Mouse (Mus musculus) limb, embryonic 13.5 days (tissue): ENCODE measurements around the gene Stam. TPM values are rescaled to one million over a fixed set of nuclear protein-coding genes. Genes with fewer than 3 reads are reported as not detected.
A peak's percentile ranks its signal among the peaks of the same experiment; 100 is the strongest.

Experiments
- ATAC-seq: fragments of 200-750 bp; cut with Nextera tagmentation; 2 replicates; pipeline ENCODE4 v1.8.0; 2017; ENCODE audit warnings: low read depth, moderate number of reproducible peaks, moderate TSS enrichment; ENCODE audit not compliant: low FRiP score
- H3K27ac ChIP-seq: fragments of 300-500 bp; sonication (generic); 2 replicates; pipeline ENCODE4 v1.5.1; 2015; ENCODE audit warnings: inconsistent platforms, mild to moderate bottlenecking, moderate library complexity
- H3K27me3 ChIP-seq: fragments of 300-500 bp; sonication (generic); 2 replicates; pipeline ENCODE4 v1.6.1; 2015; ENCODE audit warnings: mild to moderate bottlenecking, inconsistent platforms
- H3K36me3 ChIP-seq: fragments of 300-500 bp; sonication (generic); 2 replicates; pipeline ENCODE4 v1.6.1; 2015; ENCODE audit warnings: inconsistent platforms, mild to moderate bottlenecking, moderate library complexity
- H3K4me1 ChIP-seq: fragments of 300-500 bp; sonication (generic); 2 replicates; pipeline ENCODE4 v1.6.1; 2015; ENCODE audit warnings: inconsistent platforms
- H3K4me2 ChIP-seq: fragments of 300-500 bp; sonication (generic); replicated peaks from 2 replicates; pipeline ENCODE4 v1.6.1; 2015; ENCODE audit warnings: inconsistent platforms, mild to moderate bottlenecking, moderate library complexity
- H3K4me3 ChIP-seq: fragments of 300-500 bp; sonication (generic); 2 replicates; pipeline ENCODE4 v1.5.1; 2015; ENCODE audit warnings: moderate library complexity, mild to moderate bottlenecking, inconsistent platforms
- H3K9ac ChIP-seq: fragments of 300-500 bp; sonication (generic); 2 replicates; pipeline ENCODE4 v1.6.1; 2015; ENCODE audit warnings: mild to moderate bottlenecking, inconsistent platforms
- H3K9me3 ChIP-seq: fragments of 300-500 bp; sonication (generic); 2 replicates; pipeline ENCODE4 v1.6.1; 2016; ENCODE audit warnings: inconsistent platforms
- WGBS: fragments of 180-500 bp; shearing (Covaris S2); methylation state at CpG from one replicate; pipeline ENCODE4 v1.1.7; 2015; 5-methylcytosine and 5-hydroxymethylcytosine counted together
- polyA plus RNA-seq: library from polyadenylated mRNA; unstranded; fragments of >200 nt; fragmentation: Nextera tagmentation; extraction: Ambion mirVana; gene quantifications from 2 replicates; pipeline ENCODE4 v1.2.1, GENCODE M21; 2015

The Stam gene
- polyA plus RNA-seq, 1 experiment from 2014 or later, result 82.2 TPM

DNA sequence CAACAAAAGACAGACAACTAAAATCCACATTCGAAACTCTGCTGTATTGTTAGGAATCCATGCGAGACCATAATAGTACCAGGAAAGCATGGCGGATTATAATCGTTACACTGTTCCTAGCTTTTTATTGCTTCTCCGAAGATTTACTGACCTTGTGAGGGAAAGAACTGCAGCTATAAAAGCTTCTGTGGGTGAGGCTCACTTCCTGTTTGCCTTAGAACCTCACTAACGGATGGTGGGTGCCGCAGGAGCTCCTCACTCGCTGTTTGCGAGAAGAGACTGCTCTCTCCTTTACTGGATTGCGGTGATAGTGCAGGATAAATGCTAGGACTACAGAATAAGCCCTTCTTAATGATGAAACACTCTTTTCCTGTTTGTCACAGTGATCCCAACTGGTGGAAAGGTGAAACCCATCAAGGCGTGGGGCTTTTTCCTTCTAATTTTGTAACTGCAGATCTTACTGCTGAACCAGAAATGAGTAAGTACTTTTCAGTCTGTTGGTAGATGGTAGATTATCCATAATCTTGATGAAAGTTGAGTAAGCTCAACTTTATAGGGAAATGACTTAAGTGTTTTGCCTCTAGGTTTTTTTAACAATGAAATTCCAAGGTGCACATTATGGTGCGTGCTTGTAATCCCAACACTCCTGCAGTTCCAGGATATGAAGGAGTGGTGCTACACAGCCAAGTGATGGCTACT, 56.9 kb downstream of the Stam start:
- 39% methylated on average over 12 of the region's 12 CpGs for WGBS
- ATAC-seq, result no peak
- no peak overlapping the region for H3K4me2 ChIP-seq
- H3K9me3 ChIP-seq, result no peaks in the 10 kb centered on the region
- H3K4me1 ChIP-seq, result peaks cover 10% of the 10 kb centered on the region
- peaks cover 36% of the 10 kb centered on the region for H3K36me3 ChIP-seq
- H3K9ac ChIP-seq, result no peak overlapping the region
- H3K27ac ChIP-seq, result no peak overlapping the region
- H3K4me3 ChIP-seq, result no peak overlapping the region
- H3K27me3 ChIP-seq, result no peaks in the 10 kb centered on the region

DNA sequence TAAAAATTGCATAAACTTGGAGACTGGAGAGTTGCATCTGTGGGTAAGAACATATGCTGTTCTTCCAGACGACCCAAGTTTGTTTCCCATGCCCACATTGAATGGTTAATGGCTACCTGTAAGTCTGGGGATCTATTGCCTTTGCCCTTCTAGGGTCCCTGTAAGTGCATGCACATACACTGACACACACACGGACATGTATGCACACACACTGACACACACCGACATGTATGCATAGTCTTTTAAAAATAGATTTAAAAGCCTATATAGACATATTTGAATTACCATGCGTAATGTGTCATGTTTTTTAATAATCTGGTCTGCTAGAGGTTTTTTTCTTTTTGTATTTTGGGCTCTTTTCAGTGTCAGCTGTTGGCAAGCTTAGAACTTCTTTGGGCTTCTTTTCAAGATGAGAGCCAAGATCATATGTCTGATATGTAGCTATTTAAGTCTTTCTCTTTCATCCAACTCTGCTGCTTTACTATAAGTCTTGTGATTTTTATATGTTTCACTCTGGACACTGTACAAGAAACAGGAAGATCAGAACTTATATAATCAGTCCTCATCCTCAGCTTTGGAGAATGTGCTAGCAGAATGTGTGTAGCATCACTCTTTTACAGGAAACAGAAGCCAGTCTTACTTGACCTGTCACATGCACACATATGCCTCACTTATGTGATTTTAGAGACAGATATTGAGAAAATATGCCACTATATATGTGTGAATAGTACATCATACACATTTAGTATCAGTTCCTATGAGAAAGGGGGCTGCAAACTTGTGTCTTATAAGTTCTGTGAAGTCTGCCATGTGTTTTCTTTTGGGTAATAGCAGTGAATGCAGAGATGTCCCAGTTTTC, 58.8 kb downstream of the Stam start:
- H3K4me1 ChIP-seq, result peaks cover 10% of the 10 kb centered on the region
- no peak overlapping the region for H3K4me2 ChIP-seq
- no peak overlapping the region for H3K9ac ChIP-seq
- H3K4me3 ChIP-seq, result no peak overlapping the region
- no peak overlapping the region for H3K27ac ChIP-seq
- H3K27me3 ChIP-seq, result no peaks in the 10 kb centered on the region
- peaks cover 36% of the 10 kb centered on the region for H3K36me3 ChIP-seq
- ATAC-seq, result no peak
- no peaks in the 10 kb centered on the region for H3K9me3 ChIP-seq
- 90% methylated on average over 4 of the region's 4 CpGs for WGBS

DNA sequence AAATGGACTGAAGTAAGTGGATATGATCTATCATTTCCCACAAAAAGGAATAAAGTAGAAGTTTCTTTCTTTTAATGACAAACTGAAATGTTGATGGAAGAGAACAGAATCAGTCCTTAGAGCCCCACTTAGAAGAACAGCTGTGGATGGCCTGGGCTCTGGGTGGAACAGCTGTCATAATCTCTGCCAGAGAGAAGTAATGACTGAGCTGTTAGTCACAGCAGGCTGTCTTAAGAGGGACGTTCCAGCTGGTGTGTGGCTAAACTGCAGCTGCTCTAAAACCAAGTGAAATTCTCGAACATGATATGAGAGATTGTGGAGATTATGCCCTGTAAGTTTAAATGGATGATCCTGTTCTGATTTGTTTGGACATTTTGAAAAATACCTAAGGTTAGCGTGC, 63.0 kb downstream of the Stam start:
- H3K27me3 ChIP-seq, result no peaks in the 10 kb centered on the region
- no peak overlapping the region for H3K9ac ChIP-seq
- no peaks in the 10 kb centered on the region for H3K4me1 ChIP-seq
- H3K36me3 ChIP-seq, result peaks cover 48% of the 10 kb centered on the region
- H3K4me3 ChIP-seq, result no peak overlapping the region
- no peak overlapping the region for H3K27ac ChIP-seq
- peak; percentile 80 for ATAC-seq
- H3K9me3 ChIP-seq, result no peaks in the 10 kb centered on the region
- H3K4me2 ChIP-seq, result no peak overlapping the region
- WGBS, result 66% methylated on average over 3 of the region's 3 CpGs

DNA sequence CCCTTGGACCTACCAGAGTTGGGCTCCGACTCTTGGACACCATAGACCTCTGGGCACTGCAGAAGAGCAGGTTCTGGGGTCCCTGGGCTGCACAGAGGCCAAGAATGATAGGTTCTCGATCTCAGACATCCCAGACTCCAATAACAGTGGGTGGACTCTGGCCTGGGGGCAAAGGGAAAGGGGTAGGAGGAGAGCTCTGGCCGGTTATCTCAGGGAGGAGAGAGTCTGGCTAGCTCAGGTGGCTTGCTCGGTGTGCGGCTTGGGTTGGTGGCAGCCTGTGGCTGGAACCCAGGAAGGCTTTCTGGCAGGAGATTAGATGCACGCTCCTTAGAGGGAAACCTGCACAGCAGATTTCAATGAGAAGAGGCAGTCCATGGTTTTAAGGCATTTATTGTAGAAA, 65.7 kb downstream of the Stam start:
- no peak overlapping the region for H3K9ac ChIP-seq
- no peak for ATAC-seq
- no peak overlapping the region for H3K27ac ChIP-seq
- H3K4me3 ChIP-seq, result no peak overlapping the region
- H3K4me2 ChIP-seq, result no peak overlapping the region
- H3K36me3 ChIP-seq, result peaks cover 62% of the 10 kb centered on the region
- no peaks in the 10 kb centered on the region for H3K4me1 ChIP-seq
- WGBS, result 81% methylated on average over 6 of the region's 6 CpGs
- H3K9me3 ChIP-seq, result no peaks in the 10 kb centered on the region
- H3K27me3 ChIP-seq, result no peaks in the 10 kb centered on the region

DNA sequence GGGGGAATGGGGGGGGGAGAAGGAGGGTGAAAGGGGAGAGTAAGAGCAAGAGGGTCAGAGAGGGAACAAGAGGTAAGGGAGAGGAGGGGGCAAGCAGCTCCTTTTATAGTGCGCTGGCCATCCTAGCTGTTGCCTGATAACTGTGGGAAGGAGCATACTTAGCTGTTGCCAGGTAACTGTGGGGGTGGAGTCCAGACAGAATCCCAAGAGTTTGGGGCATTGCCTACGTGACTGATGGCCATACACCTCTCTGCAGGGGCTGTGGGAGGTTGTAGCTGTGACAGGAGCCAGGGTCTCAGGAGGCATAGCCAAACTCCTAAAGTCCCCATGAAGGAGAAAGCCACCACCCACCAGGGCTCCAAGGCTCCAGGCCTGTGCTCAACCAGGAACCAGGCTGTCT, 66.1 kb downstream of the Stam start:
- ATAC-seq, result no peak
- no peak overlapping the region for H3K4me3 ChIP-seq
- no peak overlapping the region for H3K27ac ChIP-seq
- H3K9ac ChIP-seq, result no peak overlapping the region
- H3K4me2 ChIP-seq, result no peak overlapping the region
- H3K4me1 ChIP-seq, result 0 out of 2 replicates have a peak, but pooled peaks cover 3% of the 10 kb centered on the region
- peaks cover 66% of the 10 kb centered on the region for H3K36me3 ChIP-seq
- H3K9me3 ChIP-seq, result no peaks in the 10 kb centered on the region
- H3K27me3 ChIP-seq, result no peaks in the 10 kb centered on the region
- WGBS, result 65% methylated on average over 2 of the region's 2 CpGs

DNA sequence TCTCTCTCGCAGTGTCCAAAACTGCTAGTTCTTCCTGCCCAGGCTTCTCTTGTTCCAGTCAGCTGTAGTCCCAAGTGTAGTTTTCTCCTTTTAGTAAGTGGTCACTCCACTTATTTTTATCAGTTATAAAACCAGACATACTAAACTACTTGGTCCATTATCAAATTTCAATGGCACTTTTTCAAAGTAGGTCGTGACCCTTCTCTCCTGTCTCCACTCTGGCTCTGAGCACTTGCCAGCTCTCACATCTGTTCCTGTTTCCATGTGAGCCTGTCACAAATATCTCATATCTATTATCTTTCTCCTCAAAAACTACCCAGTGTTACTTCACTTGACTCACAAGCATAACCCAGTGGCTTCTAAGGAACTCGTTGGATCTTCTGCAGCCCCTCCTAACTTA, 71.4 kb downstream of the Stam start:
- no peak overlapping the region for H3K4me3 ChIP-seq
- ATAC-seq, result no peak
- WGBS, result 66% methylated on average over 3 of the region's 3 CpGs
- H3K27ac ChIP-seq, result no peak overlapping the region
- H3K4me1 ChIP-seq, result 0 out of 2 replicates have a peak, but pooled peaks cover 4% of the 10 kb centered on the region
- H3K36me3 ChIP-seq, result peaks cover 59% of the 10 kb centered on the region
- no peaks in the 10 kb centered on the region for H3K27me3 ChIP-seq
- no peaks in the 10 kb centered on the region for H3K9me3 ChIP-seq
- H3K4me2 ChIP-seq, result no peak overlapping the region
- H3K9ac ChIP-seq, result no peak overlapping the region

DNA sequence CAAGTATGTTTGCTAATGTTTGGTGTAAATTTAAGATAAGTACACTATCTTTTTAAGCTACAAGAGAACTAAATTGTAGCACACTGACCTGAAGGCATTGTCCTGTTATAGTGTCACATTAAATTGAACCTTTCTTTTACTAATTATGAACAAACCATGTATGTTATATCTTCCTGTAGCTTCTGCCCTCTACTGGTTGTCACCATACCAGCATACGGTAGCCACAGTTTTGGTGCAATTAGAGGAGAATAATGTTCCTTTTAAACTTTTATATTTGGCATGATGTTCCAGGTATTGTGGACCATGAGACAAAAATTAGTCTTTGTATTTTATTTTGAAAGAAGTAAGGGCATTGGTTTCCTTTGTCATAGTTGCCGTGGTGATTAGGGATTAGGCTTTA, 73.0 kb downstream of the Stam start:
- Histone ChIP-seq H3K4me2 (no peak overlapping the region), H3K36me3 (peaks cover 49% of the 10 kb centered on the region), H3K4me3 (no peak overlapping the region), H3K9me3 (no peaks in the 10 kb centered on the region), H3K4me1 (0 out of 2 replicates have a peak, but pooled peaks cover 4% of the 10 kb centered on the region), H3K9ac (no peak overlapping the region), H3K27me3 (no peaks in the 10 kb centered on the region), H3K27ac (no peak overlapping the region)
- 89% methylated on average over 2 of the region's 2 CpGs for WGBS
- no peak for ATAC-seq

DNA sequence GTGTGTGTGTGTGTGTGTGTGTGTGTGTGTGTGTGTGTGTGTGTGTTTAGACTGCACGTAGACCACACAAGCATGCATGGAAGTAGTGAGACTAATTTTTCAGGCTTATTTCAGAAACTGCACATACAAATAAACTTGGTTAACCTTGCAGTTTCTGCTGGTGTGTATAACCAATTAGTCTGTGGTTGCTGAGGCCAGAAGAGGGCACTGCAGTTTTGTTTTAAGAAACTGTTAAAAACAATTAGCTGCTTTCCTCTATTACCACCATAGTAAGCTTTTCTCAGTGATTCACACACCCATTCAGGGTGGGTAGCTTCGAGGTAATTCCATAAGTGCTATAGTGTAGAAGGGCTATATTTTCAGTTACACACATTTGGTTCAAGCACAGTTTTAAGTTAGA, 76.9 kb downstream of the Stam start:
- Histone ChIP-seq H3K4me3 (no peak overlapping the region), H3K27me3 (no peaks in the 10 kb centered on the region), H3K4me1 (no peaks in the 10 kb centered on the region), H3K36me3 (peaks cover 17% of the 10 kb centered on the region), H3K9me3 (no peaks in the 10 kb centered on the region), H3K9ac (no peak overlapping the region), H3K27ac (no peak overlapping the region), H3K4me2 (no peak overlapping the region)
- ATAC-seq, result no peak
- WGBS, result 96% methylated on average over 2 of the region's 2 CpGs

DNA sequence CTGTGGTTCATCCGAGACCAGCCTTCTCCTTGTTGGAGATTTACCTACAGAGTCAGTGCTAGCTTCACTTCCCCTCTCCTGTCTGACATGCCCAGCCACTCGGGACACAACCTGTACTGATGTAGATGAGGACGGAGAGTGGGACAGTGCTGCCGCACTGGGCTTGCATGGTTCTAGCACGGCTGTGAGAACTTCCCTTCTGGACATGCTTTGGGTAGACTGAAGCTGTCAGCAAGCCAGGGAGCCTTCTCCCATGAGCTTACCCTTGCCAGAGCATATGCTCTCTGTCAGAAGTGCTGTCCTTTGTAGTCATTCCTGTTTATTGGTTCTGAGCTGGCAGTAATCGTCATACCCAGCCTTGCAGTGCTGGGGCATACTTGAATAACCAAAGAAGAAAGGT, 78.0 kb downstream of the Stam start:
- no peaks in the 10 kb centered on the region for H3K27me3 ChIP-seq

DNA sequence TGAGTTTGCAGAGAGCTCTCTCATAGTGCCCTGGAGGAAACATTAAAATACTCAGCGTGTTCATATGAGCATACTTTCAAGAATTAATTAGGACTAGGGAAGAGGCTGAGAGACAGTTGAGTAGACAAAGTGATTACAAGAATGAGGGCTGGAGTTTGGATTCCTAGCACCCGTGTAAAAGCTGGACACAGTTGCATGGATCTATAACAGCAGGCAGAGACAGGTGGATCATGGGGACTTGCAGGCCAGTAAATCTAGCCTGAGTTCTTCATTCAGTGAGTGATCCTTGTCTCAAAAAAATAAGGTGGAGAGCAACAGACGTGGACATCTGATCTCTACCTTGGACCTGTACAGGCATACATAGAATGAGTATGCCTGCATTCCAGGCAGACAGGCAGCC, 85.1 kb downstream of the Stam start:
- Histone ChIP-seq H3K36me3 (no peaks in the 10 kb centered on the region), H3K9ac (no peak overlapping the region), H3K4me3 (no peak overlapping the region), H3K27ac (no peak overlapping the region), H3K27me3 (no peaks in the 10 kb centered on the region), H3K4me1 (no peaks in the 10 kb centered on the region), H3K9me3 (no peaks in the 10 kb centered on the region), H3K4me2 (no peak overlapping the region)
- no peak for ATAC-seq
- WGBS, result 77% methylated on average over 3 of the region's 3 CpGs

More for the DNA sequence above, 78.0 kb downstream of the Stam start:
- WGBS, result 86% methylated on average over 6 of the region's 6 CpGs
- no peak for ATAC-seq
- Histone ChIP-seq H3K4me3 (no peak overlapping the region), H3K9me3 (no peaks in the 10 kb centered on the region), H3K36me3 (peaks cover 10% of the 10 kb centered on the region), H3K9ac (no peak overlapping the region), H3K27ac (no peak overlapping the region), H3K4me2 (no peak overlapping the region), H3K4me1 (no peaks in the 10 kb centered on the region)

DNA sequence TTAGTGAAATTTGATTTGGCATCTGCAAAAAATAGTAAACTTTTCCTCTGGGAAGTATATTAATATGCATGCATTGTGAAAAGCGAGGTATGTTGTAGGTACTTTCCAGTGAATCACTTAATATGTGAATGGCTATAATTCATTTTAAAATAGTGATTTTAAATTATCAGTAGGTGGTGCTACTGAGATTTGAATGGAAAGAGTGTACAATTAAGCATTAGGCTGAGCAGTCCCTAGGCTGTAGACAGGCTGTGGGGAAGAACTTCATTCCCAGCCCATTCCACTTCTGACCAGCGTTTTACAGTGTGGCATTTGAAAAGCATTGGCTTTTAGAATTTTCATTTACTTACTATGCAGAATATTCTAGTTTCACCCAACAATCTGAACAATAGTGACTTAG, 85.9 kb downstream of the Stam start:
- no peak overlapping the region for H3K27ac ChIP-seq
- H3K4me3 ChIP-seq, result no peak overlapping the region
- H3K9me3 ChIP-seq, result no peaks in the 10 kb centered on the region
- no peaks in the 10 kb centered on the region for H3K4me1 ChIP-seq
- ATAC-seq, result no peak
- no peak overlapping the region for H3K4me2 ChIP-seq
- no peak overlapping the region for H3K9ac ChIP-seq
- H3K27me3 ChIP-seq, result no peaks in the 10 kb centered on the region
- 80% methylated on average over 2 of the region's 2 CpGs for WGBS
- H3K36me3 ChIP-seq, result no peaks in the 10 kb centered on the region

DNA sequence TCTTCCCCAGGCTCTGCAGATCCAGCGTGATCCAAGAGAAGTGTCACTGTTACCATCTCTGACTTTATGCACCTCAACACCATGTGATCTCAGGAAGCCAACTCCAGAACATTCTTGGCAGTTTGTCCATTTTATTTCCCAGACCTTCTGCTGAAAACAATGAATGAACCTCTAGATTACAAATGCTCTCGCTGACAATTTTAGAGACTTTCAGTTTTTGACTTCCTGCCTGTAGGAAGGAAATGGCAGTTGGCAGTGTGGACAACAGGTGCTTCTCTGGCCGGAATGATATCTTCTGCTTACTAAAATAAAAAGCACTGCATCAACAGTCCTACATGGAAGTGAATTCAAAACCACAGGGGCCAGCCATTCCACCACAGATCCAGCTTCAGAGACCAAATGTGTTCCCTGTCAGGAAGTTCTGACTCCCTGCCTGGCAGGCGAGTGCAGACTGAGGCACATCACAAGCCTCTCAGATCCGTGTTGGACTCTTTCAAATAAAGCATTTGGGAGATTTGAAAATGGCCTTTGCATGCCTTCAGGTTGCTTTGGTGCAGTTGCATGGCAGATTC, 90.6 kb downstream of the Stam start:
- WGBS, result 74% methylated on average over 5 of the region's 5 CpGs
- H3K4me3 ChIP-seq, result no peak overlapping the region
- ATAC-seq, result no peak
- H3K4me1 ChIP-seq, result no peaks in the 10 kb centered on the region
- H3K36me3 ChIP-seq, result no peaks in the 10 kb centered on the region
- H3K4me2 ChIP-seq, result no peak overlapping the region
- H3K27ac ChIP-seq, result no peak overlapping the region
- no peak overlapping the region for H3K9ac ChIP-seq
- no peaks in the 10 kb centered on the region for H3K27me3 ChIP-seq
- no peaks in the 10 kb centered on the region for H3K9me3 ChIP-seq
